ENCODE assay signal across 17 mouse cellular contexts in the genomic region with DNA sequence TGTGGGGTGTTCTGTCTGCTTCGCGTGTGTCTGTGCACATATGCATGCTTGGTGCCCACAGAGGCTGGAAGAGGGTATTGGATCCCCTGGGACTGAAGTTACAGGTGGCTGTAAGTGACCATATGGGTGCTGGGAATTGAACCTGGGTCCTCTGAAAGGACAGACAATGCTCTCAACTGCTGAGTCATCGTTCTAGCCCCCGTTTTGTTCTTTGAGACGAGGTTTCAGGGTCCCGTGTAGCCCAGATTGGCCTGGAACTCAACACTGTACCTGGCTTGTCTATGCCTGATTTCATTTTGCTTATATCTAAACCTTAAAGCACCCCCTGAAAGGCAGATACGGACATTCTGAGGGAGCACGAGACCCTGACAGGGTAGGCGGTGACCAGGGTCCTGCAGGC.
"Had no signal": no experiment of that assay in that cellular context is flagged by ENCODE, and none has a peak within 500 bp of the region (broad histone marks: within the 10 kb centered on the region; RNA-seq: fewer than 3 reads in every experiment).

No protein-coding gene starts in this region.

- H3K4me3 ChIP-seq: neural tube, embryonic 12.5 days; neural tube, embryonic 13.5 days; neural tube, embryonic 15.5 days; stomach, embryonic 15.5 days had no signal

- H3K9me3 ChIP-seq: neural tube, embryonic 12.5 days; neural tube, embryonic 13.5 days; neural tube, embryonic 15.5 days; stomach, embryonic 15.5 days had no signal

- H3K4me2 ChIP-seq: neural tube, embryonic 12.5 days; neural tube, embryonic 13.5 days; neural tube, embryonic 15.5 days; stomach, embryonic 15.5 days had no signal

- H3K27ac ChIP-seq: neural tube, embryonic 12.5 days; neural tube, embryonic 13.5 days; neural tube, embryonic 15.5 days; stomach, embryonic 15.5 days; stomach, postnatal 0 days had no signal

- H3K27me3 ChIP-seq: neural tube, embryonic 13.5 days; neural tube, embryonic 15.5 days; stomach, embryonic 15.5 days had no signal

- DNase-seq: retina, postnatal 1 day; right cerebral cortex, adult 18-20 months; right cerebral cortex, postnatal 14 days; right cerebral cortex, postnatal 25 days; right cerebral cortex, postnatal 4 days; spleen, adult 18-20 months; thymus, adult 18-20 months; thymus, adult 2 months; thymus, postnatal 14 days; thymus, postnatal 25 days; thymus, postnatal 36 days; thymus, postnatal 4 days had no signal

- H3K9ac ChIP-seq: neural tube, embryonic 12.5 days; neural tube, embryonic 13.5 days; neural tube, embryonic 15.5 days; stomach, embryonic 15.5 days had no signal

- H3K36me3 ChIP-seq: neural tube, embryonic 12.5 days; neural tube, embryonic 13.5 days; neural tube, embryonic 15.5 days; stomach, embryonic 15.5 days had no signal
